Mouse (Mus musculus): ENCODE measurements at regions not wholly inside any gene's neighbourhood (a gene's known extent, or its start where the extent isn't known, plus 50 kb on each side); places are given as distances from the start of the nearest gene placed in this dataset.

GRCm38 (mm10) chr17:9764041-9764606, 94.6 kb upstream of the Pabpc6 start:
- Histone ChIP-seq H3K4me3 (replicated peaks in 1 of 3; ENCODE audit: low read depth in 2 of 3, low read length in 2 of 3, poor library complexity in 1 of 3) (no peak overlapping the region), H3K27me3 (replicated peaks) (no peaks in the 10 kb centered on the region), H3K36me3 (replicated peaks in 1 of 2; ENCODE audit: control insufficient read depth in 1 of 2, insufficient read depth in 1 of 2, low read length in 1 of 2) (no peaks in the 10 kb centered on the region), H3K27ac (ENCODE audit: insufficient read depth, low read depth) (no peak overlapping the region), H3K9me3 (replicated peaks; ENCODE audit: low read length) (no peaks in the 10 kb centered on the region), H3K9ac (ENCODE audit: insufficient read depth, low read depth) (no peak overlapping the region), H3K4me2 (ENCODE audit: insufficient read depth, low read depth, poor library complexity, severe bottlenecking) (no peak overlapping the region), H3K79me2 (replicated peaks; ENCODE audit: control insufficient read depth, extremely low read depth, insufficient read depth, poor library complexity, severe bottlenecking) (no peaks in the 10 kb centered on the region), H3K4me1 (ENCODE audit: control insufficient read depth in 1 of 2, insufficient read depth in 2 of 2) (peaks cover 0 to 20% of the 10 kb centered on the region in 2 experiments; a peak in 2 of 4 replicates)
- DNase-seq (ENCODE audit: extremely low read depth): no peak
- TF ChIP-seq SIN3A (IDR thresholded peaks at IDR 0.05; ENCODE audit: low read length): no peak
- no peak for TF ChIP-seq KAT2A (IDR thresholded peaks at IDR 0.05; ENCODE audit: insufficient replicate concordance, low read length)
- TF ChIP-seq USF1 (IDR thresholded peaks at IDR 0.05; ENCODE audit: low read depth, low read length): no peak
- TF ChIP-seq MYC (IDR thresholded peaks at IDR 0.05; ENCODE audit: low read depth, low read length): no peak
- no peak for TF ChIP-seq MAX (IDR thresholded peaks at IDR 0.05; ENCODE audit: low read length)
- TF ChIP-seq ZMIZ1 (IDR thresholded peaks at IDR 0.05; ENCODE audit: low read depth, low read length): no peak
- no peak for TF ChIP-seq NELFE (IDR thresholded peaks at IDR 0.05; ENCODE audit: low read depth, low read length)
- no peak for TF ChIP-seq POLR2A (IDR thresholded peaks at IDR 0.05; ENCODE audit: low read depth, low read length)
- TF ChIP-seq ETS1 (conservative IDR thresholded peaks at IDR 0.05; ENCODE audit: low read depth, low read length): no peak
- TF ChIP-seq TBP (conservative IDR thresholded peaks at IDR 0.05; ENCODE audit: low read depth, low read length): no peak
- no peak for TF ChIP-seq MAFK (IDR thresholded peaks at IDR 0.05; ENCODE audit: insufficient replicate concordance, low read length)
- no peak for TF ChIP-seq NRF1 (IDR thresholded peaks at IDR 0.05; ENCODE audit: low read depth, low read length)
- no peak for TF ChIP-seq POLR2AphosphoS2 (IDR thresholded peaks at IDR 0.05; ENCODE audit: low read depth, low read length)
- no peak for TF ChIP-seq CHD1 (IDR thresholded peaks at IDR 0.05; ENCODE audit: low read depth, low read length)
- no peak for TF ChIP-seq ZNF384 (IDR thresholded peaks at IDR 0.05; ENCODE audit: low read depth, low read length)
- in situ Hi-C loops (cut with MboI; ENCODE audit: low pct_ligation_motif_present, low pct_unique_long_range_greater_than_20kb, low sequenced_read_pairs): no loop called here
- dilution Hi-C loops (cut with MboI; ENCODE audit: extremely low pct_ligation_motif_present, extremely low pct_unique_long_range_greater_than_20kb, low sequenced_read_pairs): no loop called here

- dilution Hi-C loops (cut with MboI; ENCODE audit: extremely low pct_ligation_motif_present, extremely low pct_unique_long_range_greater_than_20kb, low sequenced_read_pairs) (no loop called here), in situ Hi-C loops (cut with MboI; ENCODE audit: low pct_ligation_motif_present, low pct_unique_long_range_greater_than_20kb, low sequenced_read_pairs) (no loop called here)
- no peak overlapping the region for H3K4me2 ChIP-seq (ENCODE audit: insufficient read depth, low read depth, poor library complexity, severe bottlenecking)
- H3K4me1 ChIP-seq (ENCODE audit: control insufficient read depth in 1 of 2, insufficient read depth in 2 of 2): peaks cover 0 to 20% of the 10 kb centered on the region in 2 experiments; a peak in 2 of 4 replicates
- no peaks in the 10 kb centered on the region for H3K9me3 ChIP-seq (replicated peaks; ENCODE audit: low read length)
- no peaks in the 10 kb centered on the region for H3K79me2 ChIP-seq (replicated peaks; ENCODE audit: control insufficient read depth, extremely low read depth, insufficient read depth, poor library complexity, severe bottlenecking)
- no peaks in the 10 kb centered on the region for H3K36me3 ChIP-seq (replicated peaks in 1 of 2; ENCODE audit: control insufficient read depth in 1 of 2, insufficient read depth in 1 of 2, low read length in 1 of 2)
- no peak for TF ChIP-seq RCOR1 (conservative IDR thresholded peaks at IDR 0.05; ENCODE audit: low read depth, low read length)
- TF ChIP-seq POLR2AphosphoS2 (IDR thresholded peaks at IDR 0.05; ENCODE audit: low read depth, low read length): no peak
- no peak for TF ChIP-seq ELF1 (IDR thresholded peaks at IDR 0.05; ENCODE audit: low read depth, low read length)
- TF ChIP-seq CTCF (conservative IDR thresholded peaks at IDR 0.05 in 1 of 2, IDR thresholded peaks at IDR 0.05 in 1 of 2; ENCODE audit: low read depth in 2 of 2, low read length in 2 of 2): no peak
- TF ChIP-seq BHLHE40 (IDR thresholded peaks at IDR 0.05; ENCODE audit: low read depth, low read length): no peak
- no peak for TF ChIP-seq GABPA (IDR thresholded peaks at IDR 0.05; ENCODE audit: insufficient replicate concordance, low read depth, low read length)
- TF ChIP-seq MEF2A (IDR thresholded peaks at IDR 0.05; ENCODE audit: borderline replicate concordance, low read depth, low read length): no peak
- H3K27me3 ChIP-seq (replicated peaks): no peaks in the 10 kb centered on the region
- DNase-seq (ENCODE audit: extremely low read depth): no peak
- H3K27ac ChIP-seq (ENCODE audit: insufficient read depth, low read depth): no peak overlapping the region
- H3K4me3 ChIP-seq (replicated peaks in 1 of 3; ENCODE audit: low read depth in 2 of 3, low read length in 2 of 3, poor library complexity in 1 of 3): no peak overlapping the region
- no peak overlapping the region for H3K9ac ChIP-seq (ENCODE audit: insufficient read depth, low read depth)
Observed at GRCm38 (mm10) chr17:9763110-9763509, 93.6 kb upstream of the Pabpc6 start.
